Comparison of ENCODE assay signal across 27 mouse cellular contexts in genomic region chr13:15670144-15670961, GRCm38 (mm10).
A peak's percentile ranks its signal among the peaks of the same experiment; 100 is the strongest.
DNase-seq lines count a peak whose midpoint lies in the region; ATAC-seq lines count a peak whose summit lies in the region.
"Had no signal": no experiment of that assay in that cellular context is flagged by ENCODE, and none has a peak within 500 bp of the region (broad histone marks: within the 10 kb centered on the region; RNA-seq: fewer than 3 reads in every experiment).

No protein-coding gene starts in this region.

- peak; percentile 65 for ATAC-seq in hindbrain, embryonic 13.5 days (ENCODE audit: low FRiP score)
- no peak for ATAC-seq in hindbrain, embryonic 14.5 days (ENCODE audit: low FRiP score)
- peak; percentile 65; the same call in 1 of the 2 replicates for ATAC-seq in neural tube, embryonic 12.5 days (ENCODE audit: low FRiP score, low read depth)
- ATAC-seq in neural tube, embryonic 15.5 days (ENCODE audit: low FRiP score) = no peak
- ATAC-seq in liver, embryonic 16.5 days (ENCODE audit: low read depth) = peak; percentile 54; the same call in 1 of the 2 replicates
- no peak for ATAC-seq in kidney, embryonic 16.5 days (ENCODE audit: low FRiP score, low TSS enrichment)
- ATAC-seq: CD4-positive, CD25-positive, alpha-beta regulatory T cell, adult 4 months; forebrain, embryonic 15.5 days had no signal

- H3K4me3 ChIP-seq in hindbrain, embryonic 13.5 days = no peak overlapping the region
- no peak overlapping the region for H3K4me3 ChIP-seq in hindbrain, embryonic 14.5 days (replicated peaks; ENCODE audit: low read length)
- H3K4me3 ChIP-seq in neural tube, embryonic 12.5 days = no peak overlapping the region
- no peak overlapping the region for H3K4me3 ChIP-seq in neural tube, embryonic 15.5 days (replicated peaks)
- H3K4me3 ChIP-seq in liver, embryonic 16.5 days (ENCODE audit: low read depth, low read length) = no peak overlapping the region
- H3K4me3 ChIP-seq in kidney, embryonic 16.5 days (ENCODE audit: low read length) = no peak overlapping the region
- H3K4me3 ChIP-seq: embryonic facial prominence, embryonic 13.5 days; erythroblast, embryonic 14.5 days; forebrain, embryonic 15.5 days; heart, embryonic 12.5 days; hindbrain, embryonic 15.5 days; limb, embryonic 15.5 days had no signal

- H3K4me1 ChIP-seq in hindbrain, embryonic 13.5 days (replicated peaks) = peaks cover 5% of the 10 kb centered on the region
- no peaks in the 10 kb centered on the region for H3K4me1 ChIP-seq in hindbrain, embryonic 14.5 days (replicated peaks; ENCODE audit: control insufficient read depth, insufficient read depth, low read length)
- no peaks in the 10 kb centered on the region for H3K4me1 ChIP-seq in neural tube, embryonic 12.5 days
- peaks cover 3% of the 10 kb centered on the region; the same call in 1 of the 2 replicates for H3K4me1 ChIP-seq in neural tube, embryonic 15.5 days
- no peaks in the 10 kb centered on the region for H3K4me1 ChIP-seq in liver, embryonic 16.5 days (ENCODE audit: control insufficient read depth, low read depth, low read length)
- no peaks in the 10 kb centered on the region for H3K4me1 ChIP-seq in kidney, embryonic 16.5 days (ENCODE audit: insufficient read depth, low read length)
- H3K4me1 ChIP-seq: forebrain, embryonic 15.5 days; hindbrain, embryonic 15.5 days had no signal

- H3K9ac ChIP-seq in hindbrain, embryonic 13.5 days = no peak overlapping the region
- no peak overlapping the region for H3K9ac ChIP-seq in hindbrain, embryonic 14.5 days
- H3K9ac ChIP-seq in neural tube, embryonic 12.5 days = no peak overlapping the region
- H3K9ac ChIP-seq in neural tube, embryonic 15.5 days (replicated peaks) = no peak overlapping the region
- H3K9ac ChIP-seq in liver, embryonic 16.5 days (ENCODE audit: low read depth, low read length) = no peak overlapping the region
- H3K9ac ChIP-seq in kidney, embryonic 16.5 days (replicated peaks; ENCODE audit: low read length) = no peak overlapping the region
- H3K9ac ChIP-seq: embryonic facial prominence, embryonic 13.5 days; forebrain, embryonic 15.5 days; heart, embryonic 12.5 days; hindbrain, embryonic 15.5 days; limb, embryonic 15.5 days had no signal

- WGBS in hindbrain, embryonic 13.5 days = 70% methylated on average over 9 of the region's 9 CpGs
- WGBS in hindbrain, embryonic 14.5 days = 64% methylated on average over 9 of the region's 9 CpGs
- WGBS in neural tube, embryonic 12.5 days = 79% methylated on average over 9 of the region's 9 CpGs
- 73% methylated on average over 9 of the region's 9 CpGs for WGBS in neural tube, embryonic 15.5 days
- WGBS in liver, embryonic 16.5 days (ENCODE audit: insufficient replicate concordance) = 38% methylated on average over 9 of the region's 9 CpGs
- 74% methylated on average over 9 of the region's 9 CpGs for WGBS in kidney, embryonic 16.5 days

- no peaks in the 10 kb centered on the region for H3K9me3 ChIP-seq in hindbrain, embryonic 13.5 days
- no peaks in the 10 kb centered on the region for H3K9me3 ChIP-seq in hindbrain, embryonic 14.5 days (ENCODE audit: control insufficient read depth, low read length)
- no peaks in the 10 kb centered on the region for H3K9me3 ChIP-seq in neural tube, embryonic 12.5 days
- H3K9me3 ChIP-seq in neural tube, embryonic 15.5 days (replicated peaks) = no peaks in the 10 kb centered on the region
- no peaks in the 10 kb centered on the region for H3K9me3 ChIP-seq in liver, embryonic 16.5 days (replicated peaks; ENCODE audit: control insufficient read depth, low read length)
- no peaks in the 10 kb centered on the region for H3K9me3 ChIP-seq in kidney, embryonic 16.5 days (ENCODE audit: low read length)
- H3K9me3 ChIP-seq: embryonic facial prominence, embryonic 13.5 days; forebrain, embryonic 15.5 days; heart, embryonic 12.5 days; hindbrain, embryonic 15.5 days; limb, embryonic 15.5 days had no signal

- H3K4me2 ChIP-seq in hindbrain, embryonic 13.5 days = no peak overlapping the region
- H3K4me2 ChIP-seq in hindbrain, embryonic 14.5 days (replicated peaks) = no peak overlapping the region
- no peak overlapping the region for H3K4me2 ChIP-seq in neural tube, embryonic 12.5 days (replicated peaks)
- H3K4me2 ChIP-seq in neural tube, embryonic 15.5 days = no peak overlapping the region
- no peak overlapping the region for H3K4me2 ChIP-seq in liver, embryonic 16.5 days (ENCODE audit: low read depth, low read length)
- H3K4me2 ChIP-seq in kidney, embryonic 16.5 days (replicated peaks; ENCODE audit: low read depth, low read length) = no peak overlapping the region
- H3K4me2 ChIP-seq: embryonic facial prominence, embryonic 13.5 days; forebrain, embryonic 15.5 days; heart, embryonic 12.5 days; hindbrain, embryonic 15.5 days; limb, embryonic 15.5 days had no signal

- H3K27ac ChIP-seq in hindbrain, embryonic 13.5 days = no peak overlapping the region
- no peak overlapping the region for H3K27ac ChIP-seq in hindbrain, embryonic 14.5 days
- no peak overlapping the region for H3K27ac ChIP-seq in neural tube, embryonic 12.5 days
- no peak overlapping the region for H3K27ac ChIP-seq in neural tube, embryonic 15.5 days (replicated peaks)
- H3K27ac ChIP-seq in liver, embryonic 16.5 days (ENCODE audit: low read length) = no peak overlapping the region
- no peak overlapping the region for H3K27ac ChIP-seq in kidney, embryonic 16.5 days (ENCODE audit: low read length)
- H3K27ac ChIP-seq: embryonic facial prominence, embryonic 13.5 days; forebrain, embryonic 15.5 days; hindbrain, embryonic 15.5 days; limb, embryonic 15.5 days had no signal

- no peak for DNase-seq in hindbrain, embryonic 14.5 days (ENCODE audit: low spot score)
- no peak for DNase-seq in kidney, postnatal 25 days
- no peak for DNase-seq in heart, adult 11 months
- DNase-seq: adrenal gland, postnatal 25 days; cerebellum, adult 8-10 months; cerebellum, postnatal 36 days; embryo, embryonic 11 days; heart, postnatal 10 days; kidney, adult 2 months; kidney, postnatal 10 days; left cerebral cortex, postnatal 4 days; retina, postnatal 1 day; right cerebral cortex, postnatal 25 days; spleen, adult 18-20 months; thymus, postnatal 36 days had no signal

- no peaks in the 10 kb centered on the region for H3K27me3 ChIP-seq in hindbrain, embryonic 13.5 days
- H3K27me3 ChIP-seq in hindbrain, embryonic 14.5 days (ENCODE audit: control insufficient read depth, insufficient read depth, low read length) = no peaks in the 10 kb centered on the region
- no peaks in the 10 kb centered on the region for H3K27me3 ChIP-seq in neural tube, embryonic 12.5 days (replicated peaks)
- no peaks in the 10 kb centered on the region for H3K27me3 ChIP-seq in neural tube, embryonic 15.5 days (replicated peaks)
- no peaks in the 10 kb centered on the region for H3K27me3 ChIP-seq in liver, embryonic 16.5 days (ENCODE audit: control insufficient read depth, insufficient read depth, low read depth, low read length)
- no peaks in the 10 kb centered on the region for H3K27me3 ChIP-seq in kidney, embryonic 16.5 days (ENCODE audit: insufficient read depth, low read length)
- H3K27me3 ChIP-seq: embryonic facial prominence, embryonic 13.5 days; forebrain, embryonic 15.5 days; hindbrain, embryonic 15.5 days; limb, embryonic 15.5 days had no signal

- no peaks in the 10 kb centered on the region for H3K36me3 ChIP-seq in hindbrain, embryonic 13.5 days
- no peaks in the 10 kb centered on the region for H3K36me3 ChIP-seq in hindbrain, embryonic 14.5 days (replicated peaks; ENCODE audit: control insufficient read depth, insufficient read depth)
- no peaks in the 10 kb centered on the region for H3K36me3 ChIP-seq in neural tube, embryonic 12.5 days
- H3K36me3 ChIP-seq in neural tube, embryonic 15.5 days = no peaks in the 10 kb centered on the region
- H3K36me3 ChIP-seq in liver, embryonic 16.5 days (ENCODE audit: control insufficient read depth, insufficient read depth) = no peaks in the 10 kb centered on the region
- H3K36me3 ChIP-seq in kidney, embryonic 16.5 days (ENCODE audit: insufficient read depth, low read length) = no peaks in the 10 kb centered on the region
- H3K36me3 ChIP-seq: forebrain, embryonic 15.5 days; heart, embryonic 12.5 days; hindbrain, embryonic 15.5 days had no signal

Comparison
In these comparisons a context has a peak if more than half of its experiments do, and no peak if none do; other contexts are left out.
1. ATAC-seq: peak in hindbrain, embryonic 13.5 days (single experiment), neural tube, embryonic 12.5 days (single experiment) and liver, embryonic 16.5 days (single experiment); none in hindbrain, embryonic 14.5 days (single experiment), neural tube, embryonic 15.5 days (single experiment) and kidney, embryonic 16.5 days (single experiment).